Mouse (Mus musculus): ENCODE measurements around the gene Ankrd13b. TPM values are rescaled to one million over a fixed set of nuclear protein-coding genes. Genes with fewer than 3 reads are reported as not detected.
"Not testable (repeated sequence)": the region's sequence is repeated elsewhere in the genome, so short reads cannot be mapped to it uniquely, and the experiment has no call there.

Ankrd13b gene
- 0.58 and 0.75 TPM in 2 replicates for polyA plus RNA-seq (2015; fragmentation: Nextera tagmentation; extraction: Ambion mirVana)

GRCm38 (mm10) chr11:77489591-77490235 is at the start of gene Ankrd13b:
Gene Ankrd13b (minus strand): TSS chr11:77489678.
- Histone ChIP-seq H3K4me2 (peak within 1 kb of the TSS; percentile 96), H3K4me3 (replicated peaks) (peak within 1 kb of the TSS; percentile 69), H3K27me3 (peaks cover 58% of the 10 kb centered on the region), H3K9ac (peak within 1 kb of the TSS; percentile 55), H3K36me3 (replicated peaks) (no peaks in the 10 kb centered on the region), H3K4me1 (replicated peaks) (peaks cover 54% of the 10 kb centered on the region), H3K9me3 (replicated peaks) (no peaks in the 10 kb centered on the region), H3K27ac (replicated peaks) (no peak within 1 kb of the TSS)
- ATAC-seq (ENCODE audit: insufficient read depth): no peak
- under 1% methylated on average over 62 of the region's 87 CpGs for WGBS (ENCODE audit: insufficient replicate concordance)

- Histone ChIP-seq H3K4me2 (no peak overlapping the region), H3K9me3 (replicated peaks) (no peaks in the 10 kb centered on the region), H3K4me3 (replicated peaks) (no peak overlapping the region), H3K9ac (no peak overlapping the region), H3K36me3 (replicated peaks) (peaks cover 19% of the 10 kb centered on the region), H3K27me3 (no peaks in the 10 kb centered on the region), H3K27ac (replicated peaks) (no peak overlapping the region), H3K4me1 (replicated peaks) (no peaks in the 10 kb centered on the region)
- 76% methylated on average over 4 of the region's 4 CpGs for WGBS (ENCODE audit: insufficient replicate concordance)
- no peak for ATAC-seq (ENCODE audit: insufficient read depth)
These were observed 42.8 kb upstream of the Ankrd13b start for GRCm38 (mm10) chr11:77532202-77532846.

GRCm38 (mm10) chr11:77530862-77531261 is 41.4 kb upstream of the Ankrd13b start:
- H3K36me3 ChIP-seq (replicated peaks): 0 out of 2 replicates have a peak, but pooled peaks cover 7% of the 10 kb centered on the region
- H3K27me3 ChIP-seq: no peaks in the 10 kb centered on the region
- H3K9ac ChIP-seq: no peak overlapping the region
- ATAC-seq (ENCODE audit: insufficient read depth): no peak
- no peaks in the 10 kb centered on the region for H3K4me1 ChIP-seq (replicated peaks)
- no peak overlapping the region for H3K4me2 ChIP-seq
- H3K27ac ChIP-seq (replicated peaks): no peak overlapping the region
- H3K9me3 ChIP-seq (replicated peaks): no peaks in the 10 kb centered on the region
- H3K4me3 ChIP-seq (replicated peaks): no peak overlapping the region
- WGBS (ENCODE audit: insufficient replicate concordance): 41% methylated on average over 2 of the region's 2 CpGs

GRCm38 (mm10) chr11:77529644-77530043 is 40.2 kb upstream of the Ankrd13b start:
- WGBS (ENCODE audit: insufficient replicate concordance): 43% methylated on average over 3 of the region's 3 CpGs
- no peak overlapping the region for H3K9ac ChIP-seq
- no peaks in the 10 kb centered on the region for H3K4me1 ChIP-seq (replicated peaks)
- H3K27me3 ChIP-seq: no peaks in the 10 kb centered on the region
- no peak overlapping the region for H3K4me3 ChIP-seq (replicated peaks)
- 0 out of 2 replicates have a peak, but pooled peaks cover 3% of the 10 kb centered on the region for H3K36me3 ChIP-seq (replicated peaks)
- H3K9me3 ChIP-seq (replicated peaks): no peaks in the 10 kb centered on the region
- no peak overlapping the region for H3K27ac ChIP-seq (replicated peaks)
- no peak for ATAC-seq (ENCODE audit: insufficient read depth)
- no peak overlapping the region for H3K4me2 ChIP-seq

- not testable (repeated sequence) for H3K27me3 ChIP-seq; H3K4me3 ChIP-seq (replicated peaks); ATAC-seq (ENCODE audit: insufficient read depth); H3K4me1 ChIP-seq (replicated peaks); H3K36me3 ChIP-seq (replicated peaks); H3K9me3 ChIP-seq (replicated peaks); H3K9ac ChIP-seq; H3K27ac ChIP-seq (replicated peaks); H3K4me2 ChIP-seq
- WGBS (ENCODE audit: insufficient replicate concordance): 76% methylated on average over 3 of the region's 3 CpGs
These were observed 38.9 kb upstream of the Ankrd13b start for GRCm38 (mm10) chr11:77528420-77528819.

GRCm38 (mm10) chr11:77525804-77526486 is 36.5 kb upstream of the Ankrd13b start:
- Histone ChIP-seq H3K4me1 (replicated peaks) (peaks cover 4% of the 10 kb centered on the region; the same call in 1 of the 2 replicates), H3K4me3 (replicated peaks) (no peak overlapping the region), H3K9ac (no peak overlapping the region), H3K27me3 (no peaks in the 10 kb centered on the region), H3K27ac (replicated peaks) (no peak overlapping the region), H3K4me2 (no peak overlapping the region), H3K36me3 (replicated peaks) (no peaks in the 10 kb centered on the region), H3K9me3 (replicated peaks) (no peaks in the 10 kb centered on the region)
- 66% methylated on average over 3 of the region's 3 CpGs for WGBS (ENCODE audit: insufficient replicate concordance)
- ATAC-seq (ENCODE audit: insufficient read depth): no peak

- Histone ChIP-seq H3K27ac (replicated peaks) (no peak overlapping the region), H3K9me3 (replicated peaks) (no peaks in the 10 kb centered on the region), H3K36me3 (replicated peaks) (no peaks in the 10 kb centered on the region), H3K27me3 (peaks cover 44% of the 10 kb centered on the region), H3K9ac (no peak overlapping the region), H3K4me1 (replicated peaks) (peaks cover 38% of the 10 kb centered on the region), H3K4me2 (no peak overlapping the region), H3K4me3 (replicated peaks) (no peak overlapping the region)
- 27% methylated on average over 5 of the region's 5 CpGs for WGBS (ENCODE audit: insufficient replicate concordance)
- ATAC-seq (ENCODE audit: insufficient read depth): no peak
These were observed 31.4 kb upstream of the Ankrd13b start for GRCm38 (mm10) chr11:77520601-77521529.

GRCm38 (mm10) chr11:77519043-77519442 is 29.6 kb upstream of the Ankrd13b start, which contains the start of gene Gm10392:
Gene Gm10392 (minus strand): TSS chr11:77519198.
- H3K4me3 ChIP-seq (replicated peaks): no peak within 1 kb of the TSS
- no peak within 1 kb of the TSS for H3K9ac ChIP-seq
- peaks cover 62% of the 10 kb centered on the region for H3K27me3 ChIP-seq
- WGBS (ENCODE audit: insufficient replicate concordance): 17% methylated on average over 5 of the region's 5 CpGs
- H3K4me1 ChIP-seq (replicated peaks): peaks cover 56% of the 10 kb centered on the region
- 0 out of 2 replicates have a peak within 1 kb of the TSS, but pooled peaks have one; percentile 45 for H3K27ac ChIP-seq (replicated peaks)
- 0 out of 2 replicates have a peak within 1 kb of the TSS, but pooled peaks have one; percentile 5 for H3K4me2 ChIP-seq
- no peak for ATAC-seq (ENCODE audit: insufficient read depth)
- H3K9me3 ChIP-seq (replicated peaks): no peaks in the 10 kb centered on the region
- no peaks in the 10 kb centered on the region for H3K36me3 ChIP-seq (replicated peaks)

- H3K4me3 ChIP-seq (replicated peaks): no peak overlapping the region
- 51% methylated on average over 27 of the region's 27 CpGs for WGBS (ENCODE audit: insufficient replicate concordance)
- H3K9me3 ChIP-seq (replicated peaks): no peaks in the 10 kb centered on the region
- H3K27ac ChIP-seq (replicated peaks): 0 out of 2 replicates have a peak overlapping the region, but pooled peaks have one; percentile 45
- H3K4me1 ChIP-seq (replicated peaks): peaks cover 63% of the 10 kb centered on the region
- H3K27me3 ChIP-seq: peaks cover 63% of the 10 kb centered on the region
- 0 out of 2 replicates have a peak overlapping the region, but pooled peaks have one; percentile 5 for H3K4me2 ChIP-seq
- no peak overlapping the region for H3K9ac ChIP-seq
- no peaks in the 10 kb centered on the region for H3K36me3 ChIP-seq (replicated peaks)
- no peak for ATAC-seq (ENCODE audit: insufficient read depth)
These were observed 28.7 kb upstream of the Ankrd13b start for GRCm38 (mm10) chr11:77518051-77518798.

All from liver, embryonic 15.5 days (tissue).